Mouse (Mus musculus): Measurements from ENCODE around the gene Parp6. TPM values are rescaled to one million over a fixed set of nuclear protein-coding genes. Genes with fewer than 3 reads are reported as not detected.
A peak's percentile ranks its signal among the peaks of the same experiment; 100 is the strongest.

Parp6 gene
- total RNA-seq, 2 experiments from 2014 or later: 15.6 to 19.3 TPM

DNA sequence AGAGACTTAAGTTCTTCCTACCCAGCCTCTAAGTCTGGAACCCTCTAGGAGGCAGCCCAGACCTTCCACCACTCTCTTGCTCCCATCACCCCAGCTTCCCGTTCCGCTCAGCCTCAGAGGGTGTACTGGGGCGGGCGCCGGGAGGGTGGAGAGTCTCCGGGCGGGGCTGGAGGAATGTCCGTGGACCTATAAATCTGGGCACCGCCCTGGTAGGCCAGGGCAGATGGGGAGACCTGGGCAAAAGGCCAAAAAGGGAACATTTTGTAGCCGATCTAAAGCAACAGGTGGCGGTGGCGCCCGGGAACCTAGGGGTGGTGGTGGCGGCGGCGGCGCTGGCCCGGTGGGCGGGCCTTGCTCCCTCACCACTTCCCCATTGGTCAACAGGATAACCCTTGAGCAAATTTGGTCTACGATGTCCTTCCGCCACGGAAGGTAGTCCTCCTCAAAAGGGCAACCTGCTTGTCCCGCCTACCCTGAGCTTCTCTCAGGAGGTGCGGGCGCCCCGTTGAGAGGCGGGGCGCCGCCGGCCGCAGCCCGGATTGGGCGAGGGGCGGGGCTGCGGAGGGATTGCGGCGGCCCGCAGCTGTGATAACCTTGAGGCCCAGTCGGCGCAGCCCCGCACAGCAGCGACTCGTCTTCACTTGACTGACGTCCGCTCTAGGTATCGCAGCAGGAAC, 39.0 kb downstream of the Parp6 start, which contains the start of gene Pkm:
Gene Pkm (plus strand): TSS at position 411 of the 677 bp plus-strand sequence.
- DNase-seq: peak; percentile 98
- intact Hi-C loops (cut with DNase I): loop anchor here (2.0 to 5.0 kb wide), 2 partner anchors 17 to 169 kb away; partner anchors contain the start of gene Arih1

GRCm38 (mm10) chr9:59656635-59657617, 39.8 kb downstream of the Parp6 start:
- intact Hi-C loops (cut with DNase I): loop anchor here (2.0 to 5.0 kb wide), 2 partner anchors 16 to 170 kb away; partner anchors contain the start of gene Arih1
- DNase-seq: peak; percentile 84 to 87

- peak in 1 of 2 experiments; percentile 11 for DNase-seq
- intact Hi-C loops (cut with DNase I): loop anchor here (5.0 kb wide), 1 partner anchor 171 kb away; the partner anchor contains the start of gene Arih1
Measured at GRCm38 (mm10) chr9:59658146-59658545, 41.1 kb downstream of the Parp6 start.

DNA sequence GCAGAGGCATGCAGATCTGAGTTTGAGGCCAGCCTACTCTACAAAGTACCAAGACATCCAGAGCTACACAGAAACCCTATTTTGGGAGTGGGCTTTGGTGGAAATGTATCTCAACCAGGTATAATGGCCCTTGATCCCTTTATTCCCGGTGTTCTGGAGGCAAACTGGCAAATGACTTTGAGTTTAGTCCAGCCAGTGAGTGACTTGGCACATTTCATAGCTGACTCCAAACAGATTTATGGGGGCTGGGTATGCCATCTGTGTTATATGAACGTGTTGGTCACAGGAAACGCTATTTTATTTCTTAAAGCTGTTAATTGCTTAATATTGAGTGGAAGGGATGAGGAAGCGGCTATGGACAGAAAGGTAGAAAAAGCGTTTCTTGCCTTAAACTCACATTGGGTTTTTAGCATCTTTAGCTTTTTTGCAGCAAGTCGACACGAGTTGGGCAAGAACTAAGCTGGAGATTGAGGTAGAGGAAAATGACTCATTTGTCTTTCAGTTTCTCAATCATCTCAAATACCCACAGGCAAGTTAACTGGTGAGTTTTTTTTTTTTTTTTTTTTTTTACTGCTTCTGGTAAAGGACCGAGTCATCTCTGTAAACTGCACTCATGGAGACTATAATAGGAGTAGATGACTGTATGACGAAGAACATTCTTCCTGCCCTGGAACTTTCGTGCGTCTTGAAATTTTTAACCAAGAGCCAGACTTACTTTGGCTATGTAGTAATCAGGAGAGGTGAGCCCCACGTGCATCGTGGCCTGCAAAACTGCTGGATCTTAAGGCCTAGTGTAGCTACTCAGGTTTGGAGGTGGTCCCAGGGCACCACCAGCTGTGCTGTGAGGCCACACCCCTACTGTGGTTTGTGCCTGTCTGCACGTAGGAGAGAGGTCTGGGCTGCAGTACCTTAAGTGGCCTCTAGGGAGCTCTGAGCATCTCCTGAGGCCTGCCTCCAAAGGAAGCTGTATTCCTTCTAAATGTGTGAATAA, 42.2 kb downstream of the Parp6 start:
- DNase-seq: peak; percentile 91 to 92
- intact Hi-C loops (cut with DNase I): loop anchor here (5.0 kb wide), 1 partner anchor 172 kb away; the partner anchor contains the start of gene Arih1

- DNase-seq: peak; percentile 71 to 78
- intact Hi-C loops (cut with DNase I): no loop called here
Measured at GRCm38 (mm10) chr9:59660421-59660820, 43.3 kb downstream of the Parp6 start.

DNA sequence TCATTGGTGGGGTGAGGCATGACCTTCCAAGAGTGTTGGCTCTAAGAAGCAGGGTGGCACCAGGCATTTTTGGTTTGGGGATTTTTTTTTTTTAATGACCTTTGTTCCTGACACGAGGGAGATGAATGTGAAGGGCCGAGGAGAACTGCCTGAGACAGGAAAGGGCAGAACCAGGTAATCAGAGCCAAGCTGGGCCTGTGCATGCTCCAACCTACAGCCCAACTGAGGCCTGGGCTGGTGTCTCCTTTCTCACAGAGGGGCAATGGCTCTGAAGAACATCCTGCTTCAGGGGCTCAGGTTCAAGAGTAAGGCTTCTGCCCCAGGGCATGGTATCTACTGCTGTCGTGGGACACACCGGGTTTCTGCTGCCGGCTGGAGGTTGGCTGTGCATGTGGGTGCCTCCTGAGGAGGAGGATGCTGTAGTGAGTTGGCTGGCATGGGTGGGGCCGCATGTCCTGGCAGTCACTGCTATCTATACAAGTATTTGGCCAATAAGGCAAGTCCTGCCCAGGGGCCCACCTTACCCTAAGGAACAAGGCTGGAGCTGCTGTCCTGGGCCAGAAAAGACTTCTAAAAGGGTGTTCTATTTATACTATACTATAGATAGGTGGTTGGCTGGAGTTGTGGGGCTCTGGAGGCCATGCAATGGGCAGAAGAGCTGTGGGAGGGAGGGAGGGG, 44.4 kb downstream of the Parp6 start:
- intact Hi-C loops (cut with DNase I): no loop called here
- DNase-seq: peak in 1 of 2 experiments; percentile 32

DNA sequence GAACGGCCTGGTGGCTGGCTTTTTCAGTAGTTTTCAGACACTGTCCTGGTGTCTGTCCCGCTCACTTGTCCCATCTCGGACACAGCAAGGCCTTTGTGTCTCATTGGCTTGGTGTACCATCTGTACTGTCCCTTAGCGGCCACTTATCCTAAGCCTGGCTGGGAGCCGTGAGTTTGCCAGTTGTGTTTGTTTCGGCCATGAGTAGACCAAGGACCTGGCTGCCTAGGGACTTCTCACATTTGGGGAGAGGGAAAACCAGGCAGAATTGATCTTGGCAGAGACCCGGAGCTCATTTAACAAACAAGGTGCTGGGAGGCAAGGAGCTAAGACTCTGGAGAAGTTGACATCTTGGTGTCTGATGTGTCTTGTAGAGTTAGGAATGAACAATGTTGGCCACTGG, 46.1 kb downstream of the Parp6 start:
- intact Hi-C loops (cut with DNase I): no loop called here
- DNase-seq: peak in 1 of 2 experiments; percentile 9

- peak in 1 of 2 experiments; percentile 4 for DNase-seq
- intact Hi-C loops (cut with DNase I): no loop called here
Measured at GRCm38 (mm10) chr9:59663957-59664356, 46.9 kb downstream of the Parp6 start.

GRCm38 (mm10) chr9:59664664-59665256, 47.7 kb downstream of the Parp6 start:
- intact Hi-C loops (cut with DNase I): no loop called here
- DNase-seq: no peak

DNA sequence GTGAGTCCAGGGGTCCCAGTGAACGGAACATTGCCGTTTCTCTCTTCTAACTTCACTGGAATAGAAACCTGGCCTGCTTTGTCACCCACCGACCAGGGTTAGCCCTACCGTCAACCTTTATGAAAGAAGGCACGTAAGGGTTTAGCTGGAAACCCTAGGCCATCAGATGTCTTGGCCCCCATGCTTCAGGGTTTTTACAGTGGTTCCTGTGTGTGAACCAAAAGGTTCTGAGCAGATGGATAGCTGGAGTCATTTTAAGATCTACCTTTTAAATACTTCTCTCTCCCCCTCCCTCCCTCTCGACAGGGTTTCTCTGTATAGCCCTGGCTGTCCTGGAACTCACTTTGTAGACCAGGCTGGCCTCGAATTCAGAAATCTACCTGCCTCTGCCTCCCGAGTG, 48.9 kb downstream of the Parp6 start:
- intact Hi-C loops (cut with DNase I): no loop called here

GRCm38 (mm10) chr9:59666813-59667212, 49.7 kb downstream of the Parp6 start:
- intact Hi-C loops (cut with DNase I): no loop called here
- peak in 1 of 2 experiments; percentile 19 for DNase-seq

More for the DNA sequence above, 48.9 kb downstream of the Parp6 start:
- DNase-seq: no peak

GRCm38 (mm10) chr9:59667250-59667649, 50.2 kb downstream of the Parp6 start:
- peak; percentile 68 to 73 for DNase-seq
- intact Hi-C loops (cut with DNase I): no loop called here

DNA sequence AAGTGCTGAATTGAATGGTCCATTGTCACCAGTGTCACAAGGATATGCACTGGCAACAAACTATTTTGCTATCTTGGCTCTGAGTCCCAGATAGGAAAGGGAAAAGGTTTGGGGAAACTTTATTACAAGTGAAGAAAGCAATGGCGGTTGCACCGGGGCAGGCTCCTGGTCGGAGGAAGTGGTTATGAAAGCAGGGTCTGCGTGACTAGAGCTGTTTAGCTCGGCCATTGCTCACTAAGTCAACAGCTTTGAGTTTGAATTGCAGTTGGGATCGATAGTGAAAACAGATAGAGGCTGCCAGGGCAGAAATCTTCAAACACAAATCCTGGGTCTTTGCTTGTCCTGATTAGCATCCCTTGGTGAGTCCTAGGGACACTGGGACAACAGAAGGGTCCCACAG, 50.8 kb downstream of the Parp6 start:
- intact Hi-C loops (cut with DNase I): no loop called here
- DNase-seq: no peak

GRCm38 (mm10) chr9:59668473-59668872, 51.4 kb downstream of the Parp6 start:
- no peak for DNase-seq
- intact Hi-C loops (cut with DNase I): no loop called here

DNA sequence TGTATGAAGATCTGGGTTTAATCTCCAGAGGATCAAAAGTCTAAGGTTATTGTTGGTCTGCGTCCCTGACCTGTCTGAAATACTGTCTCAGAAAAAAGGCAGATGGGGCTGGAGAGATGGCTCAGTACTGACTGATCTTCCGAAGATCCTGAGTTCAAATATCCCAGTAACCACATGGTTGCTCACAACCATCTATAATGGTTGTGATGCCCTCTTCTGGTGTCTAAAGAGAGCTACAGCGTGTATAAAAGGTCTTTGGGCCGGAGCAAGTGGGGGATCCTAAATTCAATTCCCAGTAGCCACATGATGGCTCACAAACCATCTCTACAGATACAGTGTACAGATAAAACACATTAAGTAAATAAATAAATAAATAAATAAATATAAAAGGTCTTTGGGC, 52.1 kb downstream of the Parp6 start:
- intact Hi-C loops (cut with DNase I): no loop called here
- peak in 1 of 2 experiments; percentile 3 for DNase-seq

GRCm38 (mm10) chr9:59672195-59672894, 55.3 kb downstream of the Parp6 start:
- intact Hi-C loops (cut with DNase I): loop anchor here (2.0 kb wide), 1 partner anchor 16 kb away; the partner anchor contains the start of gene Pkm
- peak; percentile 78 to 86 for DNase-seq

DNA sequence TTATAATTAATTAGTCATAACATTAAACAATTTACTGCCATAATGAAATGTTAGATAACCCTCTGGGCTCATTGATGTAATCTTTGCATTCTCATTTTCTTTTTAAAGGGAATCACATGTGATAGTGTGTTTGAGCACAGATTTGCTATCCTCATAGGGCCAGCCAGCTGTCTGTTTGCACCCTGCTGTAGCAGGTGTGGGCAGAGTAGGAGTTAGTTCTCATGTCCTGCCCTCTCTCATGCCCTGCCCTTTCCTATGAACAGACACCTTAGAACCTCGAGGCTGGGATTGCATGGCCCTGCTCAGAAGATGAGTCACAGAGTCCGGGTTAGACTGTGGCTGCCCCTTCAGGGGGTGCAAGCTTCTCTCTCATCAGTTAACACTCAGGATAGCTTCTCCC, 56.3 kb downstream of the Parp6 start:
- DNase-seq: no peak
- intact Hi-C loops (cut with DNase I): loop anchor here (2.0 kb wide), 1 partner anchor 17 kb away; the partner anchor contains the start of gene Pkm

DNA sequence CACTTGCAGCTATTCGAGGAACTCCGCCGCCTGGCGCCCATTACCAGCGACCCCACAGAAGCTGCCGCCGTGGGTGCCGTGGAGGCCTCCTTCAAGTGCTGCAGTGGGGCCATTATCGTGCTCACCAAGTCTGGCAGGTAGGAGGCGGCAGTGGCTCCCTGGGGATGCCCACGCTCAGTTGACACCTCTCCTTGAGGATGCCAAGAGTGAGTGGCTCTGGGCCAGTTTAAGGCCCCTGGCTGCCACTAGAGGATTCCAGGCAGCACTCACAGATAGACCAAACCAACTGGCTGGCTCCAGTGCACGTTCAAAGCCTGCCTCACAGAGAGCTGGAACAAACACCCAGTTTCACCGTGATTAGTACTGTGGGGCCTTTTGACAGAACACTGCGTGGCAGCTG, 58.5 kb downstream of the Parp6 start:
- DNase-seq: peak; percentile 64 to 69
- intact Hi-C loops (cut with DNase I): loop anchor here (5.0 kb wide), 1 partner anchor 108 kb away; no protein-coding TSS in a partner anchor
